10 mouse cellular contexts compared by ENCODE assay signal in genomic region chr16:85307940-85308339, GRCm38 (mm10).
A peak's percentile ranks its signal among the peaks of the same experiment; 100 is the strongest.
DNase-seq lines count a peak whose midpoint lies in the region; ATAC-seq and TF ChIP-seq lines count a peak whose summit lies in the region.
"Had no signal": no experiment of that assay in that cellular context is flagged by ENCODE, and none has a peak within 500 bp of the region (broad histone marks: within the 10 kb centered on the region; RNA-seq: fewer than 3 reads in every experiment).

No protein-coding gene starts in this region.

- no peak overlapping the region for H3K9ac ChIP-seq in hindbrain, embryonic 16.5 days (ENCODE audit: low read depth, low read length)
- H3K9ac ChIP-seq in neural tube, embryonic 13.5 days, result no peak overlapping the region
- H3K9ac ChIP-seq: liver, embryonic 15.5 days had no signal

- H3K4me1 ChIP-seq in embryonic facial prominence, embryonic 10.5 days, result peaks cover 4% of the 10 kb centered on the region; the same call in 1 of the 2 replicates
- no peaks in the 10 kb centered on the region for H3K4me1 ChIP-seq in hindbrain, embryonic 16.5 days (ENCODE audit: control insufficient read depth, insufficient read depth, low read depth, low read length)
- peaks cover 10% of the 10 kb centered on the region for H3K4me1 ChIP-seq in neural tube, embryonic 13.5 days (replicated peaks)
- no peaks in the 10 kb centered on the region for H3K4me1 ChIP-seq in kidney, adult 2 months (ENCODE audit: control insufficient read depth, insufficient read depth, low read length)
- H3K4me1 ChIP-seq: liver, embryonic 15.5 days had no signal

- H3K27ac ChIP-seq in embryonic facial prominence, embryonic 10.5 days (replicated peaks), result no peak overlapping the region
- no peak overlapping the region for H3K27ac ChIP-seq in hindbrain, embryonic 16.5 days (ENCODE audit: low read depth, low read length)
- H3K27ac ChIP-seq in neural tube, embryonic 13.5 days (replicated peaks), result peak overlapping the region; percentile 55
- H3K27ac ChIP-seq in kidney, adult 2 months (ENCODE audit: insufficient read depth, low read depth, low read length), result no peak overlapping the region
- H3K27ac ChIP-seq: kidney, postnatal 0 days; liver, embryonic 15.5 days had no signal

- H3K36me3 ChIP-seq in embryonic facial prominence, embryonic 10.5 days (replicated peaks), result no peaks in the 10 kb centered on the region
- no peaks in the 10 kb centered on the region for H3K36me3 ChIP-seq in hindbrain, embryonic 16.5 days (ENCODE audit: control insufficient read depth, insufficient read depth, low read length)
- H3K36me3 ChIP-seq in neural tube, embryonic 13.5 days, result no peaks in the 10 kb centered on the region
- no peaks in the 10 kb centered on the region for H3K36me3 ChIP-seq in kidney, adult 2 months (ENCODE audit: control insufficient read depth, insufficient read depth, low read length)
- H3K36me3 ChIP-seq: liver, embryonic 15.5 days had no signal

- no peak for TF ChIP-seq POLR2A in kidney, adult 2 months (IDR thresholded peaks at IDR 0.05; ENCODE audit: low read depth, low read length)

- H3K27me3 ChIP-seq in embryonic facial prominence, embryonic 10.5 days (replicated peaks; ENCODE audit: low read depth, poor library complexity, severe bottlenecking), result no peaks in the 10 kb centered on the region
- H3K27me3 ChIP-seq in hindbrain, embryonic 16.5 days (replicated peaks; ENCODE audit: control insufficient read depth, insufficient read depth, low read length), result no peaks in the 10 kb centered on the region
- no peaks in the 10 kb centered on the region for H3K27me3 ChIP-seq in neural tube, embryonic 13.5 days
- H3K27me3 ChIP-seq in kidney, adult 2 months (replicated peaks; ENCODE audit: control insufficient read depth, insufficient read depth, low read length), result no peaks in the 10 kb centered on the region
- H3K27me3 ChIP-seq: liver, embryonic 15.5 days had no signal

- H3K4me3 ChIP-seq in embryonic facial prominence, embryonic 10.5 days, result no peak overlapping the region
- no peak overlapping the region for H3K4me3 ChIP-seq in hindbrain, embryonic 16.5 days (ENCODE audit: low read length)
- H3K4me3 ChIP-seq in neural tube, embryonic 13.5 days, result no peak overlapping the region
- no peak overlapping the region for H3K4me3 ChIP-seq in kidney, adult 2 months (ENCODE audit: insufficient read depth, low read depth, low read length)
- H3K4me3 ChIP-seq: liver, embryonic 15.5 days had no signal

- 0 out of 2 replicates have a peak, but pooled peaks have one; percentile 45 for ATAC-seq in cerebellum, adult (ENCODE audit: insufficient number of reproducible peaks, low FRiP score, low TSS enrichment)
- peak; percentile 93 for ATAC-seq in hindbrain, embryonic 16.5 days
- ATAC-seq in neural tube, embryonic 13.5 days (ENCODE audit: low read depth), result peak; percentile 93

- DNase-seq in cerebellum, adult 9-11 months, result no peak
- peak; percentile 15 for DNase-seq in embryonic facial prominence, embryonic 10.5 days (ENCODE audit: low spot score)
- DNase-seq in gastrocnemius, postnatal 4 days (ENCODE audit: low spot score in 2 of 2), result no peak
- DNase-seq in kidney, adult 2 months, result no peak
- DNase-seq in spleen, postnatal 14 days (ENCODE audit: low spot score in 2 of 2), result no peak

- TF ChIP-seq CTCF in kidney, adult 2 months (conservative IDR thresholded peaks at IDR 0.05; ENCODE audit: insufficient read depth, insufficient read length, low read depth, low read length), result no peak

- WGBS in embryonic facial prominence, embryonic 10.5 days, result 68% methylated on average over 7 of the region's 7 CpGs
- WGBS in hindbrain, embryonic 16.5 days, result 8% methylated on average over 7 of the region's 7 CpGs
- 5% methylated on average over 7 of the region's 7 CpGs for WGBS in neural tube, embryonic 13.5 days
- 60% methylated on average over 7 of the region's 7 CpGs for WGBS in kidney, adult 2 months

- H3K9me3 ChIP-seq in embryonic facial prominence, embryonic 10.5 days, result no peaks in the 10 kb centered on the region
- no peaks in the 10 kb centered on the region for H3K9me3 ChIP-seq in hindbrain, embryonic 16.5 days (ENCODE audit: control insufficient read depth, low read length)
- H3K9me3 ChIP-seq in neural tube, embryonic 13.5 days, result no peaks in the 10 kb centered on the region
- H3K9me3 ChIP-seq: liver, embryonic 15.5 days had no signal

- H3K4me2 ChIP-seq in hindbrain, embryonic 16.5 days (ENCODE audit: low read length), result no peak overlapping the region
- H3K4me2 ChIP-seq in neural tube, embryonic 13.5 days, result no peak overlapping the region
- H3K4me2 ChIP-seq: liver, embryonic 15.5 days had no signal
